Mouse (Mus musculus): Measurements from ENCODE around the gene Supt3.

Gene Supt3

DNA sequence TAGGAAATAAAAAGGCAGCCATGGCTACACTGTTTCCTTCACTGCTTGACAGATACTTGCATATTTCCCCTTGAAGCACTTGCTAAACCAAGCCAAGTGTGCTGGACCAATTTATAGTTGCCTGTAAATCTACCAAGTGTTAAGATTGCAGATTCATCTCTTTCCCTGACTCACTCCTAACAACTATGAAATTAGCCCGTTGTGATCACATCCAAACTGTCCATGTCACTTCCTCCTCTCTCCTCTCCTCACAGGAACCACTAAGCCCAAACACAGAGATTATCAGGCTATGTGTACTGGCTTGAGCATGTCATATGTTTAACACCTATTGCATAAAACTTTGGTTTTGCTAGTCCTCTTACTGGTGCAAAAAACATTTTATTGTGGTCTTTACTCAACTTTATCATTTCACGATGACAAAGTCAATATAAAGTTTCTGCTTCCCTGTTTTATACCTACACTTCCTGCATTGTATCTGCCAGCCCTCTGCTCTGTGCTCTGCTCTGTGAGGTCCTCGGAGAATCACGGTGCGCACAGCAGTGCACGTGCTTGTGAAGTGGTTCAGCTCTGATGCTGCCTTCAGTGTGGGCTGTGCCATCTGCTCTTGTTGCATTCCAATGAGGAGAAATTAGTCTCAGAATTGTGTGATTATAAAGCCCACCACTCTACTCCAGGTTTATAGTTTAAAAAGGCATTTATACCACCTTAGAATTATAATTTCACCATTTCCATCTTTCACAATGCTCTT, 186.3 kb downstream of the Supt3 start:
- DNase-seq (ENCODE audit: low read depth, low spot score): no peak

DNA sequence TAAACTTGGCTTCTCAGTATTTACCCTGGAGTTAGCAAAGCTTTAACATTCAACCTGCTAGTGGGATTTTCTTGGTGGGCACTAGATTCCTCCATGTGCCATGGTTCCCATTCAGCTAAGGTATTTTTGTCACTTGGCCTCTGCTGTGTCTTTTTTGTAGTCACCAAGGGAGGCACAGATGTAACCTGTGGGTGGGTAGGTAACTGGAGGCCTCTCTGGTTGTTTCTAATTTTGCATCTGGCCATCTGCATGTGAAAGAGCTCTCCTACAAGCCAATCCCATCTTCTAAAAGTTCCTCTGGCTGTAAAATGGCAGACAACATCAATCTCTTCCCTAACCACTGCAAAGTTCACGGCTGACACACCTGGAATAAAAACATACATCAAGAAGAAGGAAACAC, 190.2 kb downstream of the Supt3 start:
- DNase-seq (ENCODE audit: low read depth, low spot score): no peak

DNA sequence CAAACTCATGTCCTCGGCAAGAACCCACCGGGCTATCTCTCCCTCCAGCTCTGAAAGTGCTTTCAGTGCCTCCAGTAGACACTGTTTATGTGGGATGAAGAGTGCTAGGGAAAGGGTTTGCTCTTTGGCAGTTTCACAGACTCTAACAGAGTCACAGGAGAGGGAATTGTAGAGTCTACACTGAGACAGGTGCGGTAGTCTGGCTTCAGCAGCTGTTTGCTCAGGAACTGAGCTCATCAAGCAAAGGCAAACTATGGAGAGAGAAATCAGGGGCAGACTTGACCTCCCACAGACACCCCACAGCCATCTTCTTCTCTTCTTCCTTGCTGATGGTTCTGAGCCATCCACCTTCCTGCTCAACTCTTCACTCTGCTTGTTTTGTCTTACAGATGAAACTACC, 193.3 kb downstream of the Supt3 start:
- DNase-seq (ENCODE audit: low read depth, low spot score): no peak

GRCm38 (mm10) chr17:44973489-44973888, 196.5 kb downstream of the Supt3 start:
- no peak for DNase-seq (ENCODE audit: low read depth, low spot score)

DNA sequence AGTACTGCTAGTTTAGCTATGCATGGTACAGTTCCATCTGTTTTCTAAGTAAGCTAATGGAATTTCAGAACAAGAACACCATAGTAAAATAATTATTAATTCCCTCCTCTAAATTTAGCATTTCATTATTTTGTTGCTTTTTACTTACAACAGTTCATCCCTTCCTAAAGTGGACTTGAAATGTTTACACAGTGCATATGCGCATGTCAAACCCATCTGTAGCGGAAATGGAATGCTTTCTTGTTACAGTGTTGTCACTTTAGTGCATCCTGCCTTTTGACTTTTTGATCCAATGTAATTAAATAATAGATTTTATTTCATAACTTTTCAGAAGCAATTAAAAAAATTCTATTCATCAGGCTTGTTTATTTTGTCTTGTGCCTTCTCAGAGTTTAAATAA, 200.7 kb downstream of the Supt3 start:
- DNase-seq (ENCODE audit: low read depth, low spot score): no peak

DNA sequence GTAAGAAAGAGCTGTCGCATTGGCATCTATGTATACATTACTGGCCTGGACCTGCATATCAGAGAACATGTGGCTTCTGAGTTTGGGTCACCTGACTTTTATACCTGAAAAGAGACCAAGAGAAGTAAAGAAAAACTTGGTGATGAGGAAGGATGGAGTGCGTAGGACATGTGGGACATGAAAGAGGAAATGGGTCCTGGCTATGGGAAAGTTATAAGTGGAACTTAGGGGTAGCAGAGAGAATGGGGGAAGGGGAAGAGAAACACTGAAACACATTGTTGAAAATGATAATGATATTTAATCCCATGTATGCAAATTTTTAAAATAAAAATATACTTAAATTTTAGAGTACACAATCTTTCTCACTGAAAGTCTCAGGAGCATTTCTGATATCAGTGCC, 211.0 kb downstream of the Supt3 start:
- DNase-seq (ENCODE audit: low read depth, low spot score): no peak

GRCm38 (mm10) chr17:45003311-45003710, 226.4 kb downstream of the Supt3 start:
- no peak for DNase-seq (ENCODE audit: low read depth, low spot score)

GRCm38 (mm10) chr17:45004477-45005170, 227.7 kb downstream of the Supt3 start:
- no peak for DNase-seq (ENCODE audit: low read depth, low spot score)

DNA sequence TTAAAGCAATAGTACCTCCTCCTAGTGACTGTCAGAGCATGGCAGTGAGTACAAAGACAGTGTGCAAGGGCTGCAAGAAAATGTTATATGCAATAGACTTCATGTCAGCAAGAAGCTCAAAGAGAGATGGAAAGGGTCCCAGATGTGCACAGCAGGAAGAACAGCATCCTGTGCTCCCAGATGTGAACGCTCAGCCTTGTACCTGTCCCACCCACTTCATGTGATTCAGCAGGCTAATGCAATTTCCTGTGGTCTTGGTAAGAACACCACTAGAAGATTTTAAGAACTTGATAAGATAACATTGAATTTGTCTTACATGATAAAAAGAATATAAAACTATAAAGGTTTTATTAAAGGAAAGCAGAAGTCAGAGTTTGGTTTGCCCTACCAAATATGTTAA, 230.5 kb downstream of the Supt3 start:
- no peak for DNase-seq (ENCODE audit: low read depth, low spot score)

DNA sequence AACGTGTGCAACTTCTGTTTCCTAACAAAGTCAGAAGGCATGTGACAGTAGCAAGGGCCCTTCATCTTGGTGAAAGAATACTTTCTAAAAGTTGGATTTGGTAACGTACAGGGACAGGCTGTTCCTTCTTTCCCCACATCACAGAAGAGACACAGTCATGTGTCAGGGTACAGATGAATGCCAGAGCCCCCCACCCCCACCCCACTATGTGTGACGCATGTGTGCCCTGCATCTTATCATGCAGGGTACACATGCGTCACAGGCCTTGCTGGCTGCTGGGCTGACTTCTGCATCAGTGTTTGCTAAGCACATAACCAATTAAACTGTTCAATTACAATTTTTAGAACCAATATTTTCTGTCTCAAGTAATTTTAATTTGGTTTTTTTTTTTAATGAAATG, 231.7 kb downstream of the Supt3 start:
- DNase-seq (ENCODE audit: low read depth, low spot score): no peak

DNA sequence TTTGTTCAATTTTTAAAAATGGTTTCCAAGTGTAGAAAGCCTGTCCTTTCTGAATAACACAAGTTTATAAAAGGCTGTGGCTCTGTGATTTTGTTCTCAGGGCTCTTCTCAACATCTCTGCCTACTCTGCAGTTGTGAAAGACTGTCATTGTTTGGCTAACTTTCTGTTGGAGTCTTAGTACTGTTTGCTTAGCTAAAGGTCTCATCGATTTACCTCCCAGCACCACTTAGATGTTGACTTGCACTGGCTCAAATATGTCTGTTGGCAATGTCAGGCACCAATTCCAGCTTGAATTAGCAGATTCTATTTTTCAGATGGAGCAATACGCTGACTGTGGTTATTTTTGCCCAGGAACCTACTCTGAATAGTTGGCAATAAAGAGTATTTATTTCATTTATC, 233.5 kb downstream of the Supt3 start:
- DNase-seq (ENCODE audit: low read depth, low spot score): no peak

- no peak for DNase-seq (ENCODE audit: low read depth, low spot score)
Observed at GRCm38 (mm10) chr17:45016746-45017145, 239.8 kb downstream of the Supt3 start.

- DNase-seq (ENCODE audit: low read depth, low spot score): no peak
Observed at GRCm38 (mm10) chr17:45020155-45020930, 243.4 kb downstream of the Supt3 start.

- no peak for DNase-seq (ENCODE audit: low read depth, low spot score)
Observed at GRCm38 (mm10) chr17:45028441-45028840, 251.5 kb downstream of the Supt3 start.

GRCm38 (mm10) chr17:45029106-45029505, 252.2 kb downstream of the Supt3 start:
- no peak for DNase-seq (ENCODE audit: low read depth, low spot score)

DNA sequence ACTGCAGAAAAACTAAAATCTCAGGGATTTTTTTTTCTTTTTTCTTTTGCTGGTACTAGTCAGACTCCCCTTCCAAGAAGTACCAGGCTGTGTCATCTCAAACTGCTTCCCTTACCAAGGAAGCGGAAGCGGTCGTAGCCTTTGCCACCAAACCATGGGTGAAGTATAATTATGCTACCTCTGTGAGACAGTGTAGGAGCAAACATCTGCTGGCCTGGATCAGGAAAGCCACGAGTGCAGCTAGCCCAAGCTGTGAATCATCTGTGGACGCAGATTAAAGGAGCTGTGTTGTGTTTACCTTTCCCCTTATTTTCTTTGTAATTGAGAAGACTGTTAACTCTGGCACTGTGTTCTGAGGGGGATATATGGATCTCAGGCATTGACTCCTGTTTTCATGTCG, 255.3 kb downstream of the Supt3 start:
- no peak for DNase-seq (ENCODE audit: low read depth, low spot score)

DNA sequence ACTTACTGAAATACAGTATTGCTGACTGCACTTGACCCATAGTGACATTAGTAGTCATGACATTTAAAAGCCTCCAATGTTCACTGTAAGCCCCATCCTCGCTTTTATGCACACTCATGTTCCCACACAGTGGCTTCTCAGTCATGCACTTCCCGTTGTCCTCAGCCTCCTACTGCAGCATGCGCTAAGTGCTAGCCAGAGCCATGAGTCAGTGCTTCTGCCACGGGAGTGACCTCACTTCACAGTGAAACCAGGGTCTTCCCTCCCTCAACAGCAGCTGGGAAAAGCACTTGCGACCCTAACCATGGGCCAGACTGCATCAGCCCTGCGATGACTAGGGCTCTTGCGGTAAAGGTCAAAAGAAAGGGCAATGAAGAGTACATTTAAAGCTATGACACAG, 256.7 kb downstream of the Supt3 start:
- no peak for DNase-seq (ENCODE audit: low read depth, low spot score)

DNA sequence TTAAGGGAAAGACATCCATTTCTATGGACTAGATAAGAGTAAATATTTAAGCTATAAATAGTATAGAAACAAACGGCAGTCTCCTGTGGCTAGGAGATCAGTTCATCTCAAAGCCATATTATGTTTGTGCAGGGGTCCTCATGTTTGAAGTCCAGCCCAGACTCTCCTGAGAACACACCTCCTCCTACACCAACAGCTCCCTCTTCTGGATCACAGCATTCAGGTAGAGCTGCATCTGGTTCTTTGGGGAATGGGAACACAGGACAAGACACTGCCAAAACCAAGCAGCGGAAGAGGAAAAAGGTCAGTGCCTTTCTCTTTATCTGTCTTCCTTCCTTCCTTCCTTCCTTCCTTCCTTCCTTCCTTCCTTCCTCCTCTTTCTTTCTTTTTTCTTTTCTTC, 264.1 kb downstream of the Supt3 start:
- DNase-seq (ENCODE audit: low read depth, low spot score): no peak

DNA sequence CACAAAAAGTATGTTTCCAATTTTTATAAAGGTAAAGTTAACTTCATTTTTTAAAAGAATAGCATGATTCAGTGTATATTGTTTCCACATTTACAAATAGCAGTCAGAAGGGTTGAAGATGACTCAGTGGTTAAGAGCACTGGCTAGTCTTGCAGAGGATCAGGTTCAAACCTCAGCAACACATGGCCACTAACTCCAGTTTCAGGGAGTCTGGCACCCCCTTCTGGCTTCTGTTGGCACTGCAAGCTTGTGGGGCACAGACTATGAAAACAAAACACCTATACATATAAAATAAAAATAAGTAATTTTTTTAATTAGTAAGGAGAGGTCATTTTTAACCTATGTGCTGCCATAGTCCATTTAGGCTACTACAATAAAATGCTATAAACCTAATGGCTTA, 268.9 kb downstream of the Supt3 start:
- DNase-seq (ENCODE audit: low read depth, low spot score): no peak

GRCm38 (mm10) chr17:45046583-45046982, 269.6 kb downstream of the Supt3 start:
- no peak for DNase-seq (ENCODE audit: low read depth, low spot score)

GRCm38 (mm10) chr17:45047236-45047635, 270.3 kb downstream of the Supt3 start:
- no peak for DNase-seq (ENCODE audit: low read depth, low spot score)

GRCm38 (mm10) chr17:45051971-45052370, 275.0 kb downstream of the Supt3 start:
- no peak for DNase-seq (ENCODE audit: low read depth, low spot score)

- DNase-seq (ENCODE audit: low read depth, low spot score): no peak
Observed at GRCm38 (mm10) chr17:45053371-45053770, 276.4 kb downstream of the Supt3 start.
